Mouse (Mus musculus) ovary, postnatal 10 days (tissue): Measurements from ENCODE around the gene Thbs4.
"Not testable (repeated sequence)": the region's sequence is repeated elsewhere in the genome, so short reads cannot be mapped to it uniquely, and the experiment has no call there.

ENCODE experiments used
- DNase-seq: peaks from one replicate; pipeline ENCODE4 v3.0.0; 2022; ENCODE audit warnings: low spot score

Thbs4 gene

GRCm38 (mm10) chr13:92794462-92795214 lies at the start of gene Thbs4:
Gene Thbs4 (minus strand): TSS chr13:92794818.
- no peak for DNase-seq

GRCm38 (mm10) chr13:92833162-92833561 lies 38.5 kb upstream of the Thbs4 start:
- DNase-seq, result no peak

GRCm38 (mm10) chr13:92828820-92829219 lies 34.2 kb upstream of the Thbs4 start:
- no peak for DNase-seq

GRCm38 (mm10) chr13:92817357-92817756 lies 22.7 kb upstream of the Thbs4 start:
- no peak for DNase-seq

- DNase-seq, result no peak
Observed at GRCm38 (mm10) chr13:92816329-92816728, 21.7 kb upstream of the Thbs4 start.

DNA sequence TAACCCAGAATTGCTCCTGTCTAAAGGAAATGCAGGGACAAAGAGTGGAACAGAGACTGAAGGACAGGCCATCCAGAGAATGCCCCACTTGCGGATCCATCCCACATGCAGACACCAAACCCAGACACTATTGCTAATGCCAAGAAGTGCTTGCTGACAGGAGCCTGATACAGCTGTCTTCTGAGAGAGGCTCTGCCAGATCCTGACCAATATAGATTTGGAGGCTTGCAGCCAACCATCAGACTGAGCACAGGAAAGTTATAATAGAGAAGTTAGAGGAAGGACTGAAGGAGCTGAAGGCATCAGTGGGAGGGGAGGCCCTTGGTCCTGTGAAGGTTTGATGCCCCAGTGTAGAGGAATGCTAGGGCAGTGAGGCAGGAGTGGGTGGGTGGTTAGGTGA lies 16.0 kb upstream of the Thbs4 start:
- DNase-seq, result not testable (repeated sequence)

- no peak for DNase-seq
Observed at GRCm38 (mm10) chr13:92807849-92808248, 13.2 kb upstream of the Thbs4 start.

- no peak for DNase-seq
Observed at GRCm38 (mm10) chr13:92806785-92807184, 12.2 kb upstream of the Thbs4 start.

- DNase-seq, result no peak
Observed at GRCm38 (mm10) chr13:92799306-92799925, 4.8 kb upstream of the Thbs4 start.

- DNase-seq, result no peak
Observed at GRCm38 (mm10) chr13:92798830-92799229, 4.2 kb upstream of the Thbs4 start.

DNA sequence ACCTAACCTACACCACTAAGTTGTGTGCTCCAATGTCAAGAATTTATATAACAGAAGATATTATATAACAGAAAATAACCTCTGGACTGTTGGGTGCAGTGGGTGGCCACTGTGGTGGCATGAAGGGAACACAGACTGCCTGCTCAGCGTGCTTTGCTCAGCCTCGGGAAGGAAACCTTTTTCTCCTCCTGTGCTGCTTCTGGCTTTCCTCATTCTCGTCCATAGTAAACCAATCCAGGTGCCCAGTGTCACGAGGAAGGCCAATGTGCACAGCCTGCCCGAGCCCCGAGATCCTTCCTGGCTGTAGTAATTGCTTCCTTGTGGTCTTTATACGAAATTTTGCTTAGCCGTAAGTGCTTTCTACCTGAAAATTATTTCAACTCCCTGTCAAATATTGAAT lies 982 bp downstream of the Thbs4 start:
- no peak for DNase-seq

- no peak for DNase-seq
Observed at GRCm38 (mm10) chr13:92791474-92791873, 3.1 kb downstream of the Thbs4 start.

- no peak for DNase-seq
Observed at GRCm38 (mm10) chr13:92784311-92784710, 10.3 kb downstream of the Thbs4 start.

DNA sequence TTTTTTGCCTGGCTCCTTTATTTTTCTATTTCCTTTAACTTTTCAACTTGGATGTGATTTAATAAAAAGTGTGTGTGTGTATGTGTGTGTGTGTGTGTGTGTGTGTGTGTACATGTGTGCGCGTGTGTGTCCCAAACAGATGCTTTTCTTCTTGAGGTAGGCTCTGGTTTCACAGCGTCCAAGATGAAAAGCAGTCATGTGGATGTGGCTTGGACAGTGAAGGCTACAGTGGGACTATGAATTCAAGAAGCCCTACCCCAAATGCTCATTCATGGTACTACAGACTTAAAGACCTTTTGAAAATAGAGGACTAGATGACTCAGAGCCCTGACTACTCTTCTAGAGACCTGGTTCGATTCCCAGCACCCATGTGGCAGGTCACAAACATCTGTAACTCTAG lies 11.1 kb downstream of the Thbs4 start:
- DNase-seq, result no peak

DNA sequence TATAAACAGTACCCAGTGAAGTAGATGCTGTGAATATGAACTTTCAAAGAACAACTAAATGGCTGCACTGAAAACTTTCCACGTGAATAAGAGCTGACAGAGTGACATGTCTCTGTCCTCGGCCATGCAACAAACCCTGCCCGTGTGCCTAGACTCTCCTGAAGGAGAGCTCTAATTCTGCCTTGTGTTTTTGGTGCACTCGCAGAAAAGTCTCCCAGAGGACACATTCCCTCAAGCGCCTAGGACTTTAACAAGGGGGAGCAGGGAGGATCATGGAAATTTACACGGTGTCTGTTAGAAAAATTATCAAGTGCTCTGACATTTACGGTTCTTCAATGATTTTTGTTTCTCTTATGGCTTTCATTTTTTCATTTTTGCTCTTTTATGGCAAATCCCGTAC lies 13.7 kb downstream of the Thbs4 start:
- no peak for DNase-seq

- DNase-seq, result no peak
Observed at GRCm38 (mm10) chr13:92780076-92780475, 14.5 kb downstream of the Thbs4 start.

DNA sequence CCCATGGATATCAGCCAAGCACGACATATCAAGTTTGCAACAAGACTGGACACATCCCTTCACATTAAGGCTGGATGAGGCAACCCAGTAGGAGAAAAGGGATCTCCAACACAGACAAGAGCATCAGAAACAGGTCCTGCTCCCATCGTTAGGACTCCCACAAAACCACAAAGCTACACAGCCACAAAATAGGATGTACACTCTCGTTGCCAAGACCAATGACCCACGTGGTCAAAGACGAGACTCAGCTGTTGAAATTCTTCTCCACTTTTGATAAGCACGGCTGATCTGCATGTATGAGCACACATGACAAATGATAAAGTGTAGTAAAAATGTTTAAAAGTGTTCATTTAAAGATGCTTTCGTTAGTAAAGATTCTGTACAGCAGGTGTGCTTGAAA lies 16.0 kb downstream of the Thbs4 start:
- no peak for DNase-seq

DNA sequence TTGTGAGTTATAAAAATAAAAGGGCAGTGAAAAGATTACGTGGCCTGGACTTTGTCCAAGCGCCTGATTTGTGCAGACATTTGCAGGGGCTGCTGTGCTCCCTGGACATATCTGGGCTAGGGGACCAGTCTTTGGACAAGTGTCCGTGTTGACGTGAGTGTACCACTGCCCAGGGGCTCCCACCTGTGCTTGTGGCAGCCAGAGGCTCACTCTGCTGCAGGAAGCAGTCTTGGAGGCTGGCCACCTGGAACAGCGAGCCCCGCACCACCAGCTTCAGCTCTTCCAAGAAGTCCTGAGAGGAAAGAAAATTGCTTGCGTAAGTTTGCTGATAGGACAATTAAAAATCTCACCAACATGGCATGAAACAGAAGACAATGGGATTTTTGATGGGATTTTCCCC lies 18.7 kb downstream of the Thbs4 start:
- DNase-seq, result no peak

GRCm38 (mm10) chr13:92774887-92775286 lies 19.7 kb downstream of the Thbs4 start:
- no peak for DNase-seq

DNA sequence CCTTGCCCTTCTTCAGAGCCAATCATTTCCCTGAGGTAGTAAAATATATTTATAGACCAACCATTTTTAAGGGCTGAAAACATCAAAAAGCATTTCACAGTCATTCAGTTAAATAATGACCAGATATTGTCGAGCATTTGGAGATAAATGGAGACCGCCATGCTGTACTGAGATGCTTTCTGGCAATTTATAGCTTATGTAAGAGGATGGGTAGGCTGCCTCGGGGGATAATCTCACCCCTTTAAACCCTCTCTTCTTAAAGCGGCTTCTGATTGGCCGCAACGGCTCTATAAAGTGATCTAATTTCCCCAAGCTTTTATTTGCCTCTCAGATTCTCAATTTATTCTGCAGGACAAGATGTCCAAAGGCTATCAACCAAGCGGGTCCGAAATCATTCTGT lies 22.1 kb downstream of the Thbs4 start:
- DNase-seq, result no peak

DNA sequence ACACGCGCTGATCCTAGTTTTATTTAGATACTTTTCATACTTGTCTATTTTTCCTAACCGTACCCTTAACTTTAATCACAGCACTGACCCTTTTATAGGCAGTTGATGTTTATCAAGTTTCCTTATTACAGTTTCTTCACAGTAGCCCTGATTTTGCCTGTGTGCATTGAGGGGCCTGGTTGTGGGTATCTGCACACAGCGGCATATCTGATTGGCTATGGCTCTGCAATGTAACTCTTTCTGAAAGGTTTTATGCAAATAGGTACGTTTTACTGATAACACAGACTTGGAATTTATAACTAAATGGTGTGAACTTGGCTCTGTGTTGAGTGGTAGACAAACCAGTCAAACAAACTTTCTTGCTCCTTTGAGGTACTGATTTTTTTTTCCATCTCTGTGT lies 23.1 kb downstream of the Thbs4 start:
- DNase-seq, result no peak

GRCm38 (mm10) chr13:92765454-92766242 lies 29.0 kb downstream of the Thbs4 start:
- DNase-seq, result no peak

- no peak for DNase-seq
Observed at GRCm38 (mm10) chr13:92762322-92762721, 32.3 kb downstream of the Thbs4 start.
